Mouse (Mus musculus): Measurements from ENCODE around the gene Zfp719. TPM values are rescaled to one million over a fixed set of nuclear protein-coding genes. Genes with fewer than 3 reads are reported as not detected.

The Zfp719 gene
- polyA plus RNA-seq, 1 experiment = 2.9 TPM

GRCm38 (mm10) chr7:43636194-43636593 is 56.8 kb downstream of the Zfp719 start:
- no peak overlapping the region for H3K27ac ChIP-seq (replicated peaks; ENCODE audit: low read depth, low read length)
- no peaks in the 10 kb centered on the region for H3K4me1 ChIP-seq (ENCODE audit: control insufficient read depth, insufficient read depth, insufficient read length, low read length)
- no peak overlapping the region for H3K4me3 ChIP-seq (ENCODE audit: insufficient read depth, low read depth, low read length)

GRCm38 (mm10) chr7:43637118-43637517 is 57.7 kb downstream of the Zfp719 start:
- Histone ChIP-seq H3K4me1 (ENCODE audit: control insufficient read depth, insufficient read depth, insufficient read length, low read length) (no peaks in the 10 kb centered on the region), H3K27ac (replicated peaks; ENCODE audit: low read depth, low read length) (no peak overlapping the region), H3K4me3 (ENCODE audit: insufficient read depth, low read depth, low read length) (no peak overlapping the region)

- no peak overlapping the region for H3K4me3 ChIP-seq (ENCODE audit: insufficient read depth, low read depth, low read length)
- no peak overlapping the region; the same call in 1 of the 2 replicates for H3K27ac ChIP-seq (replicated peaks; ENCODE audit: low read depth, low read length)
- no peaks in the 10 kb centered on the region for H3K4me1 ChIP-seq (ENCODE audit: control insufficient read depth, insufficient read depth, insufficient read length, low read length)
Observed at GRCm38 (mm10) chr7:43642587-43642986, 63.2 kb downstream of the Zfp719 start.

Other genes starting within 250 kb of the Zfp719 start
- not detected in 2 replicates for gene Siglecf, start 228.3 kb upstream of the Zfp719 start, polyA plus RNA-seq (2012; ENCODE audit: insufficient read depth, insufficient read length, missing spikeins)
- not detected in 2 replicates for gene Siglecg, start 171.4 kb upstream of the Zfp719 start, polyA plus RNA-seq (2012; ENCODE audit: insufficient read depth, insufficient read length, missing spikeins)
- not detected in 2 replicates for gene Lim2, start 151.9 kb upstream of the Zfp719 start, polyA plus RNA-seq (2012; ENCODE audit: insufficient read depth, insufficient read length, missing spikeins)
- gene Nkg7, start 142.5 kb upstream of the Zfp719 start, polyA plus RNA-seq (2012; ENCODE audit: insufficient read depth, insufficient read length, missing spikeins) = 2.2 TPM in 1 of 2 replicates, not detected in the other
- not detected in 2 replicates for gene Cldnd2, start 138.8 kb upstream of the Zfp719 start, polyA plus RNA-seq (2012; ENCODE audit: insufficient read depth, insufficient read length, missing spikeins)
- gene Etfb, start 135.5 kb upstream of the Zfp719 start, polyA plus RNA-seq (2012; ENCODE audit: insufficient read depth, insufficient read length, missing spikeins) = 2,383 and 2,841 TPM in 2 replicates
- gene Gm45233, start 135.5 kb upstream of the Zfp719 start, polyA plus RNA-seq (2012; ENCODE audit: insufficient read depth, insufficient read length, missing spikeins) = not detected in 2 replicates
- gene Vsig10l, start 116.5 kb upstream of the Zfp719 start, polyA plus RNA-seq (2012; ENCODE audit: insufficient read depth, insufficient read length, missing spikeins) = 1.9 and 3.5 TPM in 2 replicates
- 0.48 and 0.58 TPM in 2 replicates for gene Iglon5, start 89.5 kb upstream of the Zfp719 start, polyA plus RNA-seq (2012; ENCODE audit: insufficient read depth, insufficient read length, missing spikeins)
- gene 4931406B18Rik, start 73.7 kb upstream of the Zfp719 start, polyA plus RNA-seq (2012; ENCODE audit: insufficient read depth, insufficient read length, missing spikeins) = not detected in 2 replicates
- 1.4 and 5.5 TPM in 2 replicates for gene Cd33, start 35.2 kb upstream of the Zfp719 start, polyA plus RNA-seq (2012; ENCODE audit: insufficient read depth, insufficient read length, missing spikeins)
- 0.79 and 0.88 TPM in 2 replicates for gene Zfp658, start 17.4 kb upstream of the Zfp719 start, polyA plus RNA-seq (2012; ENCODE audit: insufficient read depth, insufficient read length, missing spikeins)
- gene Zfp819, start 27.6 kb downstream of the Zfp719 start, polyA plus RNA-seq (2012; ENCODE audit: insufficient read depth, insufficient read length, missing spikeins) = not detected in 2 replicates
- not detected in 2 replicates for gene Ceacam18, start 55.1 kb downstream of the Zfp719 start, polyA plus RNA-seq (2012; ENCODE audit: insufficient read depth, insufficient read length, missing spikeins)
- 1.3 and 2.7 TPM in 2 replicates for gene Siglece, start 80.6 kb downstream of the Zfp719 start, polyA plus RNA-seq (2012; ENCODE audit: insufficient read depth, insufficient read length, missing spikeins)
- gene Ctu1, start 92.4 kb downstream of the Zfp719 start, polyA plus RNA-seq (2012; ENCODE audit: insufficient read depth, insufficient read length, missing spikeins) = 1.7 and 2.5 TPM in 2 replicates
- gene Klk14, start 110.8 kb downstream of the Zfp719 start, polyA plus RNA-seq (2012; ENCODE audit: insufficient read depth, insufficient read length, missing spikeins) = not detected in 2 replicates
- gene Klk13, start 133.0 kb downstream of the Zfp719 start, polyA plus RNA-seq (2012; ENCODE audit: insufficient read depth, insufficient read length, missing spikeins) = not detected in 2 replicates
- not detected in 2 replicates for gene Klk12, start 189.3 kb downstream of the Zfp719 start, polyA plus RNA-seq (2012; ENCODE audit: insufficient read depth, insufficient read length, missing spikeins)
- not detected in 2 replicates for gene Klk11, start 195.0 kb downstream of the Zfp719 start, polyA plus RNA-seq (2012; ENCODE audit: insufficient read depth, insufficient read length, missing spikeins)
- gene Klk10, start 201.4 kb downstream of the Zfp719 start, polyA plus RNA-seq (2012; ENCODE audit: insufficient read depth, insufficient read length, missing spikeins) = not detected in 2 replicates
- not detected in 2 replicates for gene Klk9, start 212.3 kb downstream of the Zfp719 start, polyA plus RNA-seq (2012; ENCODE audit: insufficient read depth, insufficient read length, missing spikeins)
- 2.3 and 3.4 TPM in 2 replicates for gene Klk8, start 218.0 kb downstream of the Zfp719 start, polyA plus RNA-seq (2012; ENCODE audit: insufficient read depth, insufficient read length, missing spikeins)
- not detected in 2 replicates for gene Klk7, start 231.7 kb downstream of the Zfp719 start, polyA plus RNA-seq (2012; ENCODE audit: insufficient read depth, insufficient read length, missing spikeins)
- gene Klk6, start 244.9 kb downstream of the Zfp719 start, polyA plus RNA-seq (2012; ENCODE audit: insufficient read depth, insufficient read length, missing spikeins) = not detected in 2 replicates